Mouse (Mus musculus): Measurements from ENCODE around the gene Dctn2. TPM values are rescaled to one million over a fixed set of nuclear protein-coding genes. Genes with fewer than 3 reads are reported as not detected.
"Not testable (repeated sequence)": the region's sequence is repeated elsewhere in the genome, so short reads cannot be mapped to it uniquely, and the experiment has no call there.

The Dctn2 gene
- total RNA-seq, 1 experiment from 2014 or later, result 108 TPM

DNA sequence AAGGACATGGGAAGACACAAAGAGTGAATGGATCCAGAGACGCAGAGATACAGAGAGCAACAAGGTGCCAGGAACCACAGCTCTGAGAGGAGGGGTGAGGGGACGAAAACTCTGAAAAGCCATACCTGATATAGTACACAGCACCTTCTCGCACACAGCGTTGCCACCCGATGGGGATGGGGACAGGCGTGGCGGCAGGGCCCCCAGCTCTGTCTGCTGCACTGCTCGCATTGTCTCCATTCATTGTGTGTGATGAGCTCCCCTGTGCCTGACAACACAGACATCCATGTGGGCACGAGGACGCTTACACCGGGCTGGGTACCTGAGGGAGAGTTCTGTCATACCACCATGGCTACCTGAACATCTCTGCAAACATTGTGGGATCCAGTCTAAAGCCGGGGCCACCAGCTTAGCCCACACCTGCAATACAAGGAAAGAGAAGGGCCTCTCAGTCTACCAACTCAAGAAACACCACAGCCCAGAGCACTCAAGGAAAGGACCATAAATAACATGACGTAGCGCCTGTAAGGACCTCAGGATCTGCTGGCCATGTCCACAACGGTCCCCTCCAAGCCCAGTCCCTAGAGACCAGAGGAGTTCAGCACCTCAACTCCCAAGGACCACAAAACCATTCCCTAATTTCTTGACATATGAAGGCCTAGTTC lies 21.2 kb downstream of the Dctn2 start:
- no peak for ATAC-seq (replicated peaks; ENCODE audit: low read depth, poor library complexity, severe bottlenecking)

DNA sequence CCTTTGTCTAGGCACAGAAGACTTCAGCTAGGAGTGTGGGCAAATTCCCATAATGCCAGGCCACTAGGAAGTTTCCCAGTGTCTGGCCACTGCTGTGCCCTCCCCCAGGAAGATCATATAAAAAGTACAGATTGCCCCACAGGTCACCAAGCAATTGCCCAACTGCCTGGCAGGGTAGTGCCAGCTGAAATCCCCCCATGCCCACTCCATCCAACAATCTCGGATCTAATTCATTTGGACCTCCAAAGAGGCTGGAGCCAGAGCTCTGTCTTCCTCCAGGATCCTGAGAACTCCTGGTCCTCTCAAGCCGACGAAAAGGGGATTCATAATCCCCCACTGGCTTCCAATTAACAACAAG lies 21.7 kb downstream of the Dctn2 start:
- ATAC-seq (replicated peaks; ENCODE audit: low read depth, poor library complexity, severe bottlenecking), result no peak

DNA sequence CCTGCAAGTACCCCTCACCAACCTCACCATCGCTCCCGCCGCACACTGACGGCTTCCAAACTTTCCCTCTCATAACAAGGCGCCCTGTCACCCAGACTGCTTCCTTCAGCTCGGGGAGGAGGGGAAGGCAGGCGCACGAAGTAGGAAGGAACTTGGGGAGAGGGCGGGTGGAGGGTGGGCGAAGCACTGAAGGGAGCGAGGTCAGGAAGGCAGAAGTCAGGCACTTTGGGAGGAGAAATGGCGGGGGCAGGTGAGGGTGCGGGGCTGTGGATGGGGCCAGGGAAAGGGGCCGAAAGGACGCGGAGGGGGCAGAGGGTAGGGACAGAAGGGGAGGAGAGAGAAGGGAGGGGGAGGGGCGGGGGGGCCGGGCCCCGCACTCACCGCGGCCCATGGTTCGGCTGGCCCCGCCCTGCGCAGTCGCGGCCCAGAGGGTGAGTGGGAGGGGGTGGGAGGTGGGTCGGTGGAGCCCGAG lies 22.2 kb downstream of the Dctn2 start:
- no peak for ATAC-seq (replicated peaks; ENCODE audit: low read depth, poor library complexity, severe bottlenecking)

DNA sequence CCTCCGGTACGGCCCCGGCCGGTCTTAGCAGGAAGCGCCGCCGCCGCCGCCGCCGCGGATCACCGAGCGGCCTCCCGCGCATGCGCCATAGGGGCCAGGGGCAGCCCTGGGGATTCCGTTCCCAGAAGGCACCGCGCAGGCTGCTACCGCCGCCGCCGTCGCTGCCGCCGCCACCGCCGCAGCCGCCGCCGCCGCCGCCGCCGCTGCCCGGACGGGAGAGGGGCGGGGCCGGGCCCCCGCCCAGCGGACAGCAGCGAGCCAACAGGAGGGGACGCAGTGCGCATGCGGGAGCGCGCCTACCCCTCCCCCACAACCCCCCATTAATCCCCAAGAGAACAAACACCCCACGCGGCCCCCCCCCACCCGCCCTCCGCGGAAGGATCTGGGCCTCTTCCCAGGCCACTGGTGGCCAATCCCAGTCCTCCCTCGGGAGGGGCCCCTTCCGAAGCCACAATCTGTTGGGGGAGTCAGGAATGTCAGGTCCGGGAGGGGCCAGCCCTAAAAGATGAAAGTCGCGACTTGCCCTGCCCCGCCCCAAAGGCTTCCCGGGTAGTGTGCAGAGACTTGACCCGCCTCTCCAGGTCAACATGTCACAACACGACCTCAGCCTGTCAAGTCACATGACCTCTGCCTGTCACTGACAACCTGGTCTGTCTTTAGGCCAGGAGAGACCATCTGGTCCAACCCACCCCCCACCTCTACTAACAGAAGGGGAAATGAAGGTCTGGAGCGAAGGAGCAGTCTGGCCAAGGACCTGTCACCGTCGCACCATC lies 22.8 kb downstream of the Dctn2 start, which contains the start of gene Mbd6:
Gene Mbd6, minus strand, starts transcription at position 219 of the 773 bp plus-strand sequence.
- peak; percentile 36 for ATAC-seq (replicated peaks; ENCODE audit: low read depth, poor library complexity, severe bottlenecking)

DNA sequence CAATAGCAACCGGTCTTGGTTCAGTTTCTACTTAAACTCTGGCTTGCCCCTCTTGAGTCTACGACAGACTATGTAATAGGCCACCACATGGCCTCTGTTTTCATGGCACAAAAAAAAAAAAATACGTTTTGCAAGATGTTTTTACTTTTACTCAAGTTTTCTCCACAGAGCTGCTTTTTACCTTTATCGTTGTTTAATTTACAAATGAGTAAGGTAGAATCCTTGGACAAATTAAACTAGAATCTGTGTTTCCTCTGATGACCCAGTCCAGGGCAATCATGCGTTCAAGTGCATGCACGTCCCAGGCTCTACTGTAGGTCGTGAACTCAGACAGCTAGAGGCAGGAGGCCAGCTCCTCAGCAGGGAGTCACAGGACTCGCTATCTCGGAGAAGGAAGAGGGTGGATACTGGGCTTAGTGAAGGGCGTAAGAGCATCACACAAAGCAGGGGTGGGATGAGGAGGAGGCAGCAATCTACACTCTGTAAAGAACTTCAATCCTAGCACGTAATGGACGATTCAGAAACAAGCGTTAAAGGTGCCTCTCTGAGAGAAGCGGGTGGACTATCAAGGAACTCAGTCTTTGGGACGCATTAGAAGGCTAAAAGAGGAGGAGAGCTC lies 23.5 kb downstream of the Dctn2 start:
- peak; percentile 4; the same call in 1 of the 2 replicates for ATAC-seq (replicated peaks; ENCODE audit: low read depth, poor library complexity, severe bottlenecking)

DNA sequence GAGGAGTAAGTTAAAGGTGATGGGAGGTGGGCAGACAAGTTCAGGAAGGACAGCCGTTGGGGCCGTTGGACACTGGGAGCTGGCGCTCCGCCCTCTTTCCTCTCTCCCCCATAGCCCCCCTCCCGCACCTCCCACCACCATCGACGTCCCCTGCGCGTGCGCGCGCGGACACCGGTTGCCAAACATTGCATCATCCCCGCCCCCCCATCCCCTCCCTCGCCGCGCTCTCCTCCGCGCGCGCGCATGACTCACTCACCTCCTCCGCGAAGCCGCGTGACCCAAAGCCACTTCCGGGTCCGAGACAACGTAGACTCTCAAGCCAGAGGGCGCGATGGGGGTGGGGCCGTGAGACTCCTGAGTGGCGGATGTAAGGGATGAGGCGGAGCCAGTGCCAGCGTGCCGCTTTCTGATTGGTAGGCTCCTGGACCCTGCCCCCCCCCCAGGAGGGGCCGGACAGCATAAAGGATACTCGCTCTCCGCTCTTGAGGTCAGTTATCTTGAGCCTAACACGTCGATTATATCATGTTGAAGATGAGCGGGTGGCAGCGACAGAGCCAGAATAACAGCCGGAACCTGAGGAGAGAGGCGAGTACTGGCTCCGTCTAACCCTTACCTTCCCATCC lies 24.2 kb downstream of the Dctn2 start:
- ATAC-seq (replicated peaks; ENCODE audit: low read depth, poor library complexity, severe bottlenecking), result peak; percentile 68

GRCm38 (mm10) chr10:127290930-127291880 lies 25.0 kb downstream of the Dctn2 start:
- peak; percentile 3; the same call in 1 of the 2 replicates for ATAC-seq (replicated peaks; ENCODE audit: low read depth, poor library complexity, severe bottlenecking)

GRCm38 (mm10) chr10:127291881-127292638 lies 25.9 kb downstream of the Dctn2 start:
- peak; percentile 10 for ATAC-seq (replicated peaks; ENCODE audit: low read depth, poor library complexity, severe bottlenecking)

- ATAC-seq (replicated peaks; ENCODE audit: low read depth, poor library complexity, severe bottlenecking), result no peak
These were observed 26.9 kb downstream of the Dctn2 start for GRCm38 (mm10) chr10:127292987-127293538.

- ATAC-seq (replicated peaks; ENCODE audit: low read depth, poor library complexity, severe bottlenecking), result no peak
These were observed 27.5 kb downstream of the Dctn2 start for GRCm38 (mm10) chr10:127293590-127294113.

DNA sequence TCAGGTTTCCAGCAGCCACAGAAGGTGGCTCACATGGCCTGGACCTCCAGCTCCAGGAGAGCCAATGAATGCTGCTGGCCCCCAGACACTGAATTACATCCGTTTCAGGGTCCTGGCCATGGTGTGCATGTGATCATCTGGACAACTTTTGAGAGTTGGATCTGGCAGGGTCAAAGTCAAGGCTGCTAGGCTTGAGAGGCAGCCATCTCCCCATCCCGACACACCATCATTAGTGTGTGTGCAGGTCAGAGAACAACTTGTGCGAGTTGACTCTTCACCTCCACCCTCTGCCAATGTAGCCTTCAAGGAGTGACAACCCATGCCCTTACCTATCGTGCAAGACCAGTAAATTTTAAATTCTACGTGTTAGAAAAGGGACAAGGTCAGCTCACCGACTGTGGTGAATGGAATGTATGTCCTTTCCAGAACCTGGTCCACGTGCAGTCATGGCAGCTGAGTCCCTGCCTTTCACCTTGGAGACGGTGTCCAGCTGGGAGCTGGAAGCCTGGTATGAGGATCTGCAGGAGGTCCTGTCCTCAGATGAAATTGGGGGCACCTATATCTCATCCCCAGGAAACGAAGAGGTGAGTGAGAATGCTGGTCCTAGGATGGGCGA lies 28.8 kb downstream of the Dctn2 start:
- ATAC-seq (replicated peaks; ENCODE audit: low read depth, poor library complexity, severe bottlenecking), result no peak

DNA sequence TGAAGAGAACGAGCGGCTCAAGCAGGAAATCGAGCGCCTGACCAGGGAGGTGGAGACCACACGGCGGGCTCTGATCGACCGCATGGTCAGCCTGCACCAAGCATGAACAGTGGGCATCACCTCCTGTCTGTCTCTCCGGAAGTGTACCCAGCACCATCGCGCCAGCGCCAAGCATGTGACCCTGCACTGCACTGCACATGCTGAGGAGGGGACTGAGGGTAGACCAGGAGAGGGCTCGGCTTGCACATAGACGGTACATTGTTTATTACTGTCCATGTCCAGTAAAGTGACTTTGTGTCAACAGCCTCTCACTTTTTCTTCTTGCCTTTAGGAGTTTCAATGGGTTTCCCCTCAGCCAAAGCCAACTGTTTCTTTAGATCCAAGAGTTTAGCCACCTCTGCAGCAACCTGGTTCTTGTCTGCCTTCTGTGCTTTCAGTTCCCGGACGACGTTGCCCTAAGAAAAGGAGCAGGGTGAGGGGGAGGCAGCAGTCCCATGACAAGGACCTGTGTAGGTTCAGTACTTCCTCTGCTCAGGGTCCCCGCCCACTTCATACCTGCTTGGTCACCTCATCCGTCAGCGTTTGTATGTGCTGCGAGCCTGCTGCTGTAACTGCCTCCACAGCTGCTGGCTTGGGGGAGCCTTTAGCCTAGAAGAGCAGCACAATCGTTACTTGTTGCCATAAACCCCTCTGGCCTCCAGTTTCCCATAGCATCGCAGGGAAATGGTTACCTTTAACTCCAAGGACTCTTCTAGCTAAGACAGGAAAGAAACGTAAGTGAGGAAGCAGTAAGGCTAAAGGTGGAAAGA lies 30.0 kb downstream of the Dctn2 start:
- no peak for ATAC-seq (replicated peaks; ENCODE audit: low read depth, poor library complexity, severe bottlenecking)

DNA sequence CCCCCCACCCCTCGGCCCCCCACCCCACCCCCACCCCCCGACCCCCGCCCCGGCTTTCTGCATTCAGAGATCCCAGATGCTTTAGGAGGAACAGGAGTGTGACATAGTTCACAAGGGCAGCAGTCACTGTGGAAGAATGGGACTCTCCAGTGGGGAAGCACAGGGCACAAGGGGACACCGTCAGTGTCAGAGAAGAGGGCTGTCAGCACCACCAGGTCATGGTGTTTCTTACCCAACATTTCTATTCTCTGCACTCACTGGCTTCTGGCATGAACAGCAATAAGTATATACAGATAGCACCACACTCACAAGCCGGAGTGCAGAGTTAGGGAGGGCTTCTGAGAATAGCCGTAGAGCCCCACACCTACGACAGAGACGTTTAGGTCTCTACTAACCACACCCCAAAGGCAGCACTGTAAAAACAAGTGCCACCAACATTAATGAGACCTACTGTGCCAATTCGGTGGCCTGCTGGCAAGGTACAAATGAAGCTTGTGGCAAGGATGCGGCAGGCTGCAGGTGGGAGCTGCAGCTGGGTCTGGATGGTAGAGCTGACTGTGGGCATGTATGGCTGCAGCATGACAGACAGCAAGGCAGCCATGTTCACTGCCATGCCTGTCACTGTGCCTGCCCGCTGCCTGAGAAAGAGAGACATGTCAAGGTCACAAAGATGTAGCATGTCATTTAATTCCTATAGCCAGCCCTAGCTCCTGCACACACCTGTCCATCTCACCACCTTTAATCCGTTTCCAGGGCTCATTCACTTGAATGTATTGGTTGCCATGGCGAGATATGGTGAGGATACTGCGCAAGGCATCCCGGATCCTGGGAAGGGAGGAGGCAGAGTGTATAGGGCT lies 31.1 kb downstream of the Dctn2 start:
- ATAC-seq (replicated peaks; ENCODE audit: low read depth, poor library complexity, severe bottlenecking), result no peak

GRCm38 (mm10) chr10:127300361-127300760 lies 34.2 kb downstream of the Dctn2 start:
- no peak for ATAC-seq (replicated peaks; ENCODE audit: low read depth, poor library complexity, severe bottlenecking)

GRCm38 (mm10) chr10:127303136-127303535 lies 37.0 kb downstream of the Dctn2 start:
- no peak for ATAC-seq (replicated peaks; ENCODE audit: low read depth, poor library complexity, severe bottlenecking)

GRCm38 (mm10) chr10:127309167-127309566 lies 43.0 kb downstream of the Dctn2 start:
- not testable (repeated sequence) for ATAC-seq (replicated peaks; ENCODE audit: low read depth, poor library complexity, severe bottlenecking)
